Mouse (Mus musculus) urinary bladder, postnatal 36 days (tissue): ENCODE results near the gene Ccdc105.

Source experiments
- DNase-seq, 2 experiments: peaks; one replicate each; pipeline ENCODE4 v3.0.0; 2022; ENCODE audit warnings: low spot score in 2 of 2, mixed read lengths in 1 of 2

The Ccdc105 gene

GRCm38 (mm10) chr10:78715156-78715555 is 37.7 kb downstream of the Ccdc105 start:
- DNase-seq = no peak

- DNase-seq = no peak
These were observed 38.7 kb downstream of the Ccdc105 start for GRCm38 (mm10) chr10:78714129-78714528.

GRCm38 (mm10) chr10:78710706-78711105 is 42.2 kb downstream of the Ccdc105 start:
- DNase-seq = no peak

GRCm38 (mm10) chr10:78700881-78701280 is 52.0 kb downstream of the Ccdc105 start:
- DNase-seq = no peak
